ENCODE assay signal across 19 mouse cellular contexts in genomic region chrX:155584586-155584985, GRCm38 (mm10). TPM values are rescaled to one million over a fixed set of nuclear protein-coding genes. Genes with fewer than 3 reads are reported as not detected.
A peak's percentile ranks its signal among the peaks of the same experiment; 100 is the strongest.
DNase-seq lines count a peak whose midpoint lies in the region; ATAC-seq lines count a peak whose summit lies in the region.
"Had no signal": no experiment of that assay in that cellular context is flagged by ENCODE, and none has a peak within 500 bp of the region (broad histone marks: within the 10 kb centered on the region; RNA-seq: fewer than 3 reads in every experiment).

No protein-coding gene starts in this region.

- peak; percentile 8 for DNase-seq in lung, postnatal 25 days (ENCODE audit: low spot score)
- DNase-seq in lung, postnatal 4 days: no peak
- peak; percentile 90 for DNase-seq in MEL-GATA-1-ER (ENCODE audit: extremely low read depth, low read depth)
- peak; percentile 2 for DNase-seq in fibroblast of lung, adult 2 months (ENCODE audit: low read depth)
- no peak for DNase-seq in thymus, postnatal 4 days
- no peak for DNase-seq in thymus, postnatal 14 days
- no peak for DNase-seq in gastrocnemius, postnatal 25 days
- DNase-seq: cerebellum, adult 11 months; cerebellum, postnatal 25 days; gastrocnemius, adult 2 months; heart, postnatal 10 days; kidney, adult 11 months; lung, adult 2 months; retina, postnatal 1 day; right cerebral cortex, postnatal 4 days had no signal

- ATAC-seq in neutrophil, adult 5-6 weeks (ENCODE audit: extremely low read depth, insufficient number of reproducible peaks, low FRiP score, poor library complexity, severe bottlenecking): 0 out of 2 replicates have a peak, but pooled peaks have one; percentile 26
- ATAC-seq: forebrain, embryonic 16.5 days had no signal

RNA-seq across cellular contexts. Expression of gene Ptchd1, which starts 39.0 kb away (rescaled TPM):
- 0.47 TPM in 1 of 2 replicates, not detected in the other for total RNA-seq in neutrophil, adult 5-6 weeks (2017)
- total RNA-seq in gastrocnemius, postnatal 25 days (2021): under 1 TPM; 0.16 to 0.23 TPM

RNA-seq across cellular contexts. Expression of gene Gm15155, which starts 40.0 kb away (rescaled TPM):
- not detected in 2 replicates for total RNA-seq in neutrophil, adult 5-6 weeks (2017)
- not detected for total RNA-seq in gastrocnemius, postnatal 25 days (2021)
- total RNA-seq: adrenal gland, postnatal 4 days; gastrocnemius, adult 2 months; heart, postnatal 10 days; layer of hippocampus, postnatal 25 days had no signal

Comparison
In these comparisons a context has a peak if more than half of its experiments do, and no peak if none do; other contexts are left out.
1. DNase-seq: peak in lung, postnatal 25 days (single experiment), MEL-GATA-1-ER (single experiment) and fibroblast of lung, adult 2 months (single experiment); none in lung, postnatal 4 days (0 of 2), thymus, postnatal 4 days (single experiment), thymus, postnatal 14 days (single experiment) and gastrocnemius, postnatal 25 days (single experiment).